Mouse (Mus musculus) limb, embryonic 13.5 days (tissue): ENCODE data around the gene Cldn3. TPM values are rescaled to one million over a fixed set of nuclear protein-coding genes. Genes with fewer than 3 reads are reported as not detected.
"Not testable (repeated sequence)": the region's sequence is repeated elsewhere in the genome, so short reads cannot be mapped to it uniquely, and the experiment has no call there.

Source experiments
- ATAC-seq: fragments of 200-750 bp; cut with Nextera tagmentation; 2 replicates; pipeline ENCODE4 v1.8.0; 2017; ENCODE audit warnings: low read depth, moderate number of reproducible peaks, moderate TSS enrichment; ENCODE audit not compliant: low FRiP score
- H3K27ac ChIP-seq: fragments of 300-500 bp; sonication (generic); 2 replicates; pipeline ENCODE4 v1.5.1; 2015; ENCODE audit warnings: inconsistent platforms, mild to moderate bottlenecking, moderate library complexity
- H3K27me3 ChIP-seq: fragments of 300-500 bp; sonication (generic); 2 replicates; pipeline ENCODE4 v1.6.1; 2015; ENCODE audit warnings: mild to moderate bottlenecking, inconsistent platforms
- H3K36me3 ChIP-seq: fragments of 300-500 bp; sonication (generic); 2 replicates; pipeline ENCODE4 v1.6.1; 2015; ENCODE audit warnings: inconsistent platforms, mild to moderate bottlenecking, moderate library complexity
- H3K4me1 ChIP-seq: fragments of 300-500 bp; sonication (generic); 2 replicates; pipeline ENCODE4 v1.6.1; 2015; ENCODE audit warnings: inconsistent platforms
- H3K4me2 ChIP-seq: fragments of 300-500 bp; sonication (generic); replicated peaks from 2 replicates; pipeline ENCODE4 v1.6.1; 2015; ENCODE audit warnings: inconsistent platforms, mild to moderate bottlenecking, moderate library complexity
- H3K4me3 ChIP-seq: fragments of 300-500 bp; sonication (generic); 2 replicates; pipeline ENCODE4 v1.5.1; 2015; ENCODE audit warnings: moderate library complexity, mild to moderate bottlenecking, inconsistent platforms
- H3K9ac ChIP-seq: fragments of 300-500 bp; sonication (generic); 2 replicates; pipeline ENCODE4 v1.6.1; 2015; ENCODE audit warnings: mild to moderate bottlenecking, inconsistent platforms
- H3K9me3 ChIP-seq: fragments of 300-500 bp; sonication (generic); 2 replicates; pipeline ENCODE4 v1.6.1; 2016; ENCODE audit warnings: inconsistent platforms
- WGBS: fragments of 180-500 bp; shearing (Covaris S2); methylation state at CpG from one replicate; pipeline ENCODE4 v1.1.7; 2015; 5-methylcytosine and 5-hydroxymethylcytosine counted together
- polyA plus RNA-seq: library from polyadenylated mRNA; unstranded; fragments of >200 nt; fragmentation: Nextera tagmentation; extraction: Ambion mirVana; gene quantifications from 2 replicates; pipeline ENCODE4 v1.2.1, GENCODE M21; 2015

Gene Cldn3
- polyA plus RNA-seq, 1 experiment from 2014 or later, result 8.1 TPM

DNA sequence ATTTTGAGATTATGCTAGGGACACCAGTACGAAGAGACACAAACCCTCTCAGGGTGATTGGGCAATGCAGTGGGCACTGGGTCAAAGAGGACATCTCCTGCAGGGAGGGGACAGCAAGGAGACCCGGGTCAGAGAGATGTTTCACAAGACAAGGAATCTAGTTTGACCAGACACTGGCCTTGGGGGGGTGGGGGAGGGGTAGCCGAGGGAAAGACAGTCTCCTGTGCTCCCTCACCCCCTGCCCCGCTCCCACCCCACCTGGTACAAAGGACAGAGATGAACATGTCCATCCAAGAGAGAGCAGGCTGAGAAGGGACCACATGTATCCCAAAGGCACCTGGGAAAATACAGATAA, 38.0 kb upstream of the Cldn3 start:
- Histone ChIP-seq H3K4me3 (no peak overlapping the region), H3K4me2 (no peak overlapping the region), H3K36me3 (no peaks in the 10 kb centered on the region), H3K27ac (no peak overlapping the region), H3K27me3 (peaks cover 54% of the 10 kb centered on the region), H3K4me1 (peaks cover 32% of the 10 kb centered on the region), H3K9ac (no peak overlapping the region), H3K9me3 (no peaks in the 10 kb centered on the region)
- WGBS, result 58% methylated on average over 4 of the region's 4 CpGs
- no peak for ATAC-seq

GRCm38 (mm10) chr5:134951053-134951884, 34.7 kb upstream of the Cldn3 start:
- Histone ChIP-seq H3K4me3 (no peak overlapping the region), H3K36me3 (no peaks in the 10 kb centered on the region), H3K27me3 (peaks cover 26% of the 10 kb centered on the region), H3K4me2 (peak overlapping the region; percentile 42), H3K4me1 (peaks cover 27% of the 10 kb centered on the region), H3K9me3 (no peaks in the 10 kb centered on the region), H3K9ac (peak overlapping the region; percentile 35; the same call in 1 of the 2 replicates), H3K27ac (no peak overlapping the region)
- 18% methylated on average over 19 of the region's 19 CpGs for WGBS
- ATAC-seq, result peak; percentile 15; the same call in 1 of the 2 replicates

DNA sequence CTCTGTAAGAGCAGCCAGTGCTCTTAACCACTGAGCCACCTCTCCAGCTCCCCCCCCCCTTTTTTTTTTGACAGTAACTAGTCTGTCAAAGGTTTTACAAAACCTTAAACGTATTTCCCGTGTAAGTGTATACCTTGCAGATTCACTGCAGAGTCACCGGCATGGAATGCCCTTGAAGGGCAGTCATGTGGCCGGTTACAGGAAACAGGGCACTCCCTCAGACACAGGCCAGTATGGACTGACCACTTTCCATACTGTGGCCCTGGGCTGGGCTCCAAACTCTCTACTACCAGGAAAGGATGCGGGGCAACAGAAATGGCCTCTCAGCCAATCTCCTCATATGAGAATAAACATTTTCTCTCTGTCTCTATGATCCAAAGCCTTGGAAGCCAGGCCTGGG, 30.5 kb upstream of the Cldn3 start:
- whole genome bisulfite sequencing, result 78% methylated on average over 5 of the region's 5 CpGs
- no peak overlapping the region for H3K4me3 ChIP-seq
- no peak overlapping the region for H3K4me2 ChIP-seq
- H3K4me1 ChIP-seq, result peaks cover 14% of the 10 kb centered on the region
- H3K27ac ChIP-seq, result no peak overlapping the region
- no peaks in the 10 kb centered on the region for H3K36me3 ChIP-seq
- no peak overlapping the region for H3K9ac ChIP-seq
- no peaks in the 10 kb centered on the region for H3K9me3 ChIP-seq
- peaks cover 5% of the 10 kb centered on the region for H3K27me3 ChIP-seq
- no peak for ATAC-seq

GRCm38 (mm10) chr5:134959114-134959513, 26.9 kb upstream of the Cldn3 start:
- no peaks in the 10 kb centered on the region for H3K9me3 ChIP-seq
- H3K27ac ChIP-seq, result no peak overlapping the region
- H3K4me3 ChIP-seq, result no peak overlapping the region
- H3K27me3 ChIP-seq, result no peaks in the 10 kb centered on the region
- H3K4me2 ChIP-seq, result no peak overlapping the region
- H3K4me1 ChIP-seq, result 0 out of 2 replicates have a peak, but pooled peaks cover 5% of the 10 kb centered on the region
- WGBS, result 66% methylated on average over 7 of the region's 7 CpGs
- ATAC-seq, result peak; percentile 81
- no peak overlapping the region for H3K9ac ChIP-seq
- no peaks in the 10 kb centered on the region for H3K36me3 ChIP-seq

- WGBS, result 68% methylated on average over 2 of the region's 2 CpGs
- H3K4me2 ChIP-seq, result no peak overlapping the region
- 0 out of 2 replicates have a peak, but pooled peaks cover 5% of the 10 kb centered on the region for H3K4me1 ChIP-seq
- no peak overlapping the region for H3K9ac ChIP-seq
- no peak overlapping the region for H3K27ac ChIP-seq
- ATAC-seq, result no peak
- H3K27me3 ChIP-seq, result no peaks in the 10 kb centered on the region
- no peak overlapping the region for H3K4me3 ChIP-seq
- no peaks in the 10 kb centered on the region for H3K9me3 ChIP-seq
- no peaks in the 10 kb centered on the region for H3K36me3 ChIP-seq
These were observed 25.6 kb upstream of the Cldn3 start for GRCm38 (mm10) chr5:134960430-134960829.

DNA sequence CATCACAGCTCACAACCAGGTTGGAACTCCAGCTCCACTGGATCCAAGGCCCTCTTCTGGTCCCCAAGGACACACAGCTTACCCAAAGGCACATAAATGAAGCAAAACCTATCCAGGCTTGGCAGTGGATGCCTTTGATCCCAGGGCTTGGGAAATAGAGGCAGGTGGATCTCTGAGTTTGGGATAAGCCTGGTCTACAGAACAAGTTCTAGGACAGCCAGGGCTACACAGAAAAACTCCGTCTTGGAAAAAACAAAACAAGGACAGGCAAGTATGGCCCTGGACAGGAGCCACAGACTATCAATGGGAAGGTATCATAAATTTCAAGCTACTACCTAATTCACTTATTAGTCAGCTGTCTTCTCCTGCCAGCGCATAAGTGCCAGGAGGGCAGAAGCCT, 24.5 kb upstream of the Cldn3 start:
- WGBS, result 93% methylated on average over 2 of the region's 2 CpGs
- no peaks in the 10 kb centered on the region for H3K36me3 ChIP-seq
- no peak for ATAC-seq
- no peak overlapping the region for H3K4me3 ChIP-seq
- no peak overlapping the region for H3K4me2 ChIP-seq
- no peak overlapping the region for H3K27ac ChIP-seq
- peaks cover 15% of the 10 kb centered on the region for H3K4me1 ChIP-seq
- no peaks in the 10 kb centered on the region for H3K9me3 ChIP-seq
- H3K9ac ChIP-seq, result no peak overlapping the region
- no peaks in the 10 kb centered on the region for H3K27me3 ChIP-seq

GRCm38 (mm10) chr5:134963546-134963945, 22.5 kb upstream of the Cldn3 start:
- Histone ChIP-seq H3K4me1 (peaks cover 15% of the 10 kb centered on the region), H3K9ac (no peak overlapping the region), H3K9me3 (no peaks in the 10 kb centered on the region), H3K27me3 (0 out of 2 replicates have a peak, but pooled peaks cover 3% of the 10 kb centered on the region), H3K4me2 (no peak overlapping the region), H3K27ac (no peak overlapping the region), H3K4me3 (no peak overlapping the region), H3K36me3 (no peaks in the 10 kb centered on the region)
- no peak for ATAC-seq
- 19% methylated on average over 5 of the region's 5 CpGs for WGBS

- H3K4me2 ChIP-seq, H3K9me3 ChIP-seq, ATAC-seq, H3K27me3 ChIP-seq, H3K36me3 ChIP-seq, H3K27ac ChIP-seq, H3K4me3 ChIP-seq, H3K9ac ChIP-seq: not testable (repeated sequence)
- peaks cover 15% of the 10 kb centered on the region for H3K4me1 ChIP-seq
These were observed 21.4 kb upstream of the Cldn3 start for GRCm38 (mm10) chr5:134964655-134965054.

GRCm38 (mm10) chr5:134965473-134965851, 20.6 kb upstream of the Cldn3 start:
- Histone ChIP-seq H3K36me3 (no peaks in the 10 kb centered on the region), H3K4me2 (peak overlapping the region; percentile 64), H3K9me3 (no peaks in the 10 kb centered on the region), H3K9ac (peak overlapping the region; percentile 40; the same call in 1 of the 2 replicates), H3K27ac (no peak overlapping the region), H3K4me3 (peak overlapping the region; percentile 33), H3K4me1 (peaks cover 15% of the 10 kb centered on the region), H3K27me3 (0 out of 2 replicates have a peak, but pooled peaks cover 3% of the 10 kb centered on the region)
- WGBS, result 5% methylated on average over 10 of the region's 10 CpGs
- no peak for ATAC-seq

GRCm38 (mm10) chr5:134965852-134966821, 19.9 kb upstream of the Cldn3 start:
- no peaks in the 10 kb centered on the region for H3K36me3 ChIP-seq
- no peak overlapping the region for H3K27ac ChIP-seq
- peaks cover 15% of the 10 kb centered on the region for H3K4me1 ChIP-seq
- 0 out of 2 replicates have a peak, but pooled peaks cover 3% of the 10 kb centered on the region for H3K27me3 ChIP-seq
- ATAC-seq, result peak; percentile 68; the same call in 1 of the 2 replicates
- H3K4me2 ChIP-seq, result peak overlapping the region; percentile 64
- H3K9me3 ChIP-seq, result no peaks in the 10 kb centered on the region
- peak overlapping the region; percentile 40; the same call in 1 of the 2 replicates for H3K9ac ChIP-seq
- peak overlapping the region; percentile 33 for H3K4me3 ChIP-seq
- 4% methylated on average over 32 of the region's 33 CpGs for WGBS

DNA sequence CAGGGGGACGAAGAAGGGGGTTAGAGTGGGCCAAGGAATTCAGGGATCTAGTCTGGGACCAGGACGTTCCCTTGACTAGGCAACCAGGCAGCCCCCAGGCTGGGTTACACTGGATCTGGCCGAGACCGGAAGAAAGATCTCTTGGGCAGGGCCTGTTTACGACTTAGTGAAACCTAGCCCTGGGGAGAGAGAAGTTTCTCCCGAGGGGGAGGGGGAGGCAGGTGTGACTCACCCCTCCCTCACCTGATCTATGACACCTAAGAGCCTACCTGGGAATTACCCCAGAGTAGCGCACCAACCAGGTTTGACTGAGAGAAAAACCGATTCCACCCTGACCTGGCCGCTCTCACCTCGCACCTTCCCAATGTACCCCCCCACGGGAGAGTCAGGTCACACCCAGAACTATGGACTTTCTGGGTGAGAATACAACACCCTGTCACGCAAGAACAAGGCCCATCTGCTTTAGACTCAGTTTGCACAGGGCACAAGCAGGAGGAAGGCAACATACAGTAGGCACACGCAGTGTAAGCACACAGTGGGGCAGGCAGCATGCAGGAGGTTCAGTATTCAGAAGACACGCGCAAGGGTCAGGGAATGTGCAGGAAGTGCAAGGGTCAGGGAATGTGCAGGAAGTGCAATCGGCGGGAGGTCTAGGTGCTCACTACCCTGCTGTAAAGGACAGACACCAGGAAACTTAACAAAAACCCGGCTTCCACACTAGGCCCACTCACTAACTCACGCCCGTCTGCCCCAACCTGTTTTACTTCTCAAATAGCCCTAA, 18.7 kb upstream of the Cldn3 start:
- Histone ChIP-seq H3K27me3 (0 out of 2 replicates have a peak, but pooled peaks cover 3% of the 10 kb centered on the region), H3K4me3 (no peak overlapping the region), H3K27ac (no peak overlapping the region), H3K36me3 (no peaks in the 10 kb centered on the region), H3K9me3 (no peaks in the 10 kb centered on the region), H3K4me2 (no peak overlapping the region), H3K9ac (no peak overlapping the region), H3K4me1 (peaks cover 15% of the 10 kb centered on the region)
- no peak for ATAC-seq
- WGBS, result 55% methylated on average over 20 of the region's 20 CpGs
